Comparison of ENCODE assay signal across 17 mouse cellular contexts in genomic region chrX:109131834-109132233, GRCm38 (mm10).
"Had no signal": no experiment of that assay in that cellular context is flagged by ENCODE, and none has a peak within 500 bp of the region (broad histone marks: within the 10 kb centered on the region; RNA-seq: fewer than 3 reads in every experiment).

No protein-coding gene starts in this region.

- H3K4me2 ChIP-seq: liver, embryonic 11.5 days; liver, embryonic 13.5 days; liver, embryonic 15.5 days; midbrain, embryonic 11.5 days; midbrain, embryonic 13.5 days; midbrain, embryonic 15.5 days; neural tube, embryonic 12.5 days; stomach, embryonic 15.5 days had no signal

- H3K27me3 ChIP-seq: liver, embryonic 13.5 days; liver, embryonic 15.5 days; megakaryocyte, embryonic 14.5 days; midbrain, embryonic 13.5 days; midbrain, embryonic 15.5 days; neural tube, embryonic 12.5 days; stomach, embryonic 15.5 days had no signal

- H3K36me3 ChIP-seq: liver, embryonic 13.5 days; liver, embryonic 15.5 days; midbrain, embryonic 13.5 days; midbrain, embryonic 15.5 days; neural tube, embryonic 12.5 days; stomach, embryonic 15.5 days had no signal

- H3K4me1 ChIP-seq: midbrain, embryonic 15.5 days; neural tube, embryonic 12.5 days; stomach, embryonic 15.5 days had no signal

- DNase-seq: liver, embryonic 13.5 days; liver, postnatal 0 days; lung, postnatal 10 days; right cerebral cortex, postnatal 14 days; thymus, adult 2 months; thymus, postnatal 25 days; thymus, postnatal 4 days had no signal

- H3K9ac ChIP-seq: liver, embryonic 13.5 days; liver, embryonic 15.5 days; liver, postnatal 0 days; midbrain, embryonic 13.5 days; midbrain, embryonic 15.5 days; neural tube, embryonic 12.5 days; stomach, embryonic 15.5 days had no signal

- H3K27ac ChIP-seq: liver, embryonic 13.5 days; liver, embryonic 15.5 days; macrophage; midbrain, embryonic 13.5 days; midbrain, embryonic 15.5 days; neural tube, embryonic 12.5 days; stomach, embryonic 15.5 days; stomach, postnatal 0 days had no signal

- ATAC-seq: liver, postnatal 0 days; midbrain, embryonic 13.5 days; midbrain, embryonic 15.5 days had no signal

- H3K4me3 ChIP-seq: liver, embryonic 13.5 days; liver, embryonic 15.5 days; megakaryocyte, embryonic 14.5 days; midbrain, embryonic 13.5 days; midbrain, embryonic 15.5 days; neural tube, embryonic 12.5 days; stomach, embryonic 15.5 days had no signal

- H3K9me3 ChIP-seq: liver, embryonic 13.5 days; liver, embryonic 15.5 days; megakaryocyte, embryonic 14.5 days; midbrain, embryonic 13.5 days; midbrain, embryonic 15.5 days; neural tube, embryonic 12.5 days; stomach, embryonic 15.5 days had no signal
